Mouse (Mus musculus) embryonic facial prominence, embryonic 11.5 days (tissue): ENCODE data around the gene Babam2. TPM values are rescaled to one million over a fixed set of nuclear protein-coding genes. Genes with fewer than 3 reads are reported as not detected.

Source experiments
- ATAC-seq: fragments of 200-750 bp; cut with Nextera tagmentation; replicated peaks from 2 replicates; pipeline ENCODE4 v1.8.0; 2017; ENCODE audit warnings: low read depth; ENCODE audit not compliant: insufficient number of reproducible peaks, low FRiP score, low TSS enrichment
- DNase-seq: peaks from one replicate; pipeline ENCODE4 v3.0.0-alpha.2; 2015; ENCODE audit warnings: low spot score
- H3K27ac ChIP-seq: fragments of 300-500 bp; sonication (generic); replicated peaks from 2 replicates; pipeline ENCODE4 v1.5.1; 2014; ENCODE audit warnings: mild to moderate bottlenecking, low read depth, low read length, control low read depth
- H3K27me3 ChIP-seq: fragments of 300-500 bp; sonication (generic); 2 replicates; pipeline ENCODE4 v1.6.1; 2014; ENCODE audit warnings: mild to moderate bottlenecking, low read length, moderate library complexity, mixed read lengths; ENCODE audit not compliant: control insufficient read depth, insufficient read depth
- H3K36me3 ChIP-seq: fragments of 300-500 bp; sonication (generic); replicated peaks from 2 replicates; pipeline ENCODE4 v1.6.1; 2014; ENCODE audit warnings: low read depth, mild to moderate bottlenecking, low read length, moderate library complexity, mixed read lengths; ENCODE audit not compliant: control insufficient read depth, insufficient read depth
- H3K4me1 ChIP-seq: fragments of 300-500 bp; sonication (generic); 2 replicates; pipeline ENCODE4 v1.6.1; 2014; ENCODE audit warnings: low read length, mixed read lengths; ENCODE audit not compliant: control insufficient read depth, insufficient read depth
- H3K4me2 ChIP-seq: fragments of 300-500 bp; sonication (generic); 2 replicates; pipeline ENCODE4 v1.6.1; 2014; ENCODE audit warnings: low read depth, mild to moderate bottlenecking, control low read depth, low read length, moderate library complexity
- H3K4me3 ChIP-seq: fragments of 300-500 bp; sonication (generic); 2 replicates; pipeline ENCODE4 v1.5.1; 2014; ENCODE audit warnings: low read depth, low read length, control low read depth
- H3K9ac ChIP-seq: fragments of 300-500 bp; sonication (generic); replicated peaks from 2 replicates; pipeline ENCODE4 v1.6.1; 2014; ENCODE audit warnings: mild to moderate bottlenecking, control low read depth, low read length
- H3K9me3 ChIP-seq: fragments of 300-500 bp; sonication (generic); replicated peaks from 2 replicates; pipeline ENCODE4 v1.6.1; 2016; ENCODE audit warnings: mild to moderate bottlenecking, low read length, inconsistent platforms, mixed read lengths; ENCODE audit not compliant: control insufficient read depth
- WGBS: fragments of 180-500 bp; shearing (Covaris S2); extraction: QIAGEN DNeasy Blood & Tissue Kit; methylation state at CpG from one replicate; pipeline ENCODE4 v1.1.7; 2014; 5-methylcytosine and 5-hydroxymethylcytosine counted together
- polyA plus RNA-seq: library from polyadenylated mRNA; unstranded; fragments of >200 nt; fragmentation: Nextera tagmentation; extraction: Ambion mirVana; gene quantifications from 2 replicates; pipeline ENCODE4 v1.2.1, GENCODE M21; 2014

Gene Babam2
- polyA plus RNA-seq, 1 experiment from 2014 or later: 38.8 TPM

DNA sequence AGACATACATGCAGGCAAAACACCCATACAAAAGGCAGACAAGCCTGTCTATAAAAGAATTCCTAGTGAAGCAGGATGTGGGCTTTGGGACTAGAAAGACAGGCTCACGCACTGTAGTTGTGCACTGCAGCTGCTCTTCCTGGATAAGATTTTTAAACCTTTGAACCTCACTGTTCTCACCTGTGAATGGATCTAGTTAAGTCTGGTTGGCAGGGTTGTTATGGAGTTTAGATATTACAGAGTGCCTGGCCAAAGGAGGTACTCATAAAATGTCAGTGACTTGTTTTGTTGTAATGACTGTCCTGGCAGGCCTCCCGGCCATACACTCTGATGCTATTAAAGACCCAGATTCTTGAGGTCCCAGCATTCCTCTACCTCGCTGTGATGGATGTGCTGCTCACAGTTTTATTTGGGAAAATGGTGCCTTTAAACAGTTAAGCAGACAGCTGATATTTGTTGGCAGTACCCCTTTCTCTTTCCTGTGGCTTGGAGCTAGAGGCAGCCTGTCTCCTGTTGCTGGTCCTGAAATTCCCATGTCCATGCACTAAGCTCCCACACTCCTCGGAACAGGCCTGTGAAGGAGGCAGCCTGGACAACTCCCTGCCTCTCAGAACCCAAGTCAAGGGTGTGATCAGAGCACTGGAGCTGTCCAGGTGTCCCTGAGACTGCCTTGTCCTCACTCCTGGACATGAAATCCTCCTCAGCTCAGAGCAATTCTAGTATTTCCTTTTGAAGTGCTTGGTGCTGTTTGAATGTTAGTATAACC is 299.9 kb downstream of the Babam2 start:
- Histone ChIP-seq H3K4me3 (no peak overlapping the region), H3K36me3 (no peaks in the 10 kb centered on the region), H3K4me1 (no peaks in the 10 kb centered on the region), H3K27ac (no peak overlapping the region), H3K9me3 (no peaks in the 10 kb centered on the region), H3K9ac (no peak overlapping the region), H3K27me3 (no peaks in the 10 kb centered on the region), H3K4me2 (no peak overlapping the region)
- 81% methylated on average over 4 of the region's 4 CpGs for WGBS
- no peak for DNase-seq
- ATAC-seq: no peak

GRCm38 (mm10) chr5:31998806-31999205 is 301.3 kb downstream of the Babam2 start:
- H3K4me3 ChIP-seq: no peak overlapping the region
- no peak for ATAC-seq
- DNase-seq: no peak
- H3K36me3 ChIP-seq: no peaks in the 10 kb centered on the region
- no peak overlapping the region for H3K4me2 ChIP-seq
- H3K9ac ChIP-seq: no peak overlapping the region
- WGBS: 75% methylated on average over 2 of the region's 2 CpGs
- no peaks in the 10 kb centered on the region for H3K27me3 ChIP-seq
- H3K27ac ChIP-seq: no peak overlapping the region
- no peaks in the 10 kb centered on the region for H3K9me3 ChIP-seq
- H3K4me1 ChIP-seq: no peaks in the 10 kb centered on the region

DNA sequence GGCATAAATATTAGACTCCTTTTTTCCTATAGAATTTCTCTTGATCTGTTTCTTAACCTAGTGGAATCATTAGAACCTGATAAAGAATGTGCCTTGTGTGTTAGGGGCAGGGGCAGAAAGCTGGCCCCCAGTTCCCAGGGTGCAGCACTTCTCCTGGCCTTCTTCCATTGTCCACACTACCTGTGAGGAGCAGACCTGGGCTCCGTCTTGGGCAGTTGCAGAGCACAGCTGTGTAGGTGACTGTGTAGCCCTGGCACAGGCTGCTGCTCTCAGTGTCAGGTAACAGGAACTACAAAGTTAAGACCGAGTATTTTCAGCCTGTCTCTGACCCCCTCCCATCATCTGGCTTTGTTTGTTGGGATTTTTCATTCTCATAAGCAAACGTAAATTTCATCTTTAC is 302.6 kb downstream of the Babam2 start:
- no peaks in the 10 kb centered on the region for H3K36me3 ChIP-seq
- 56% methylated on average over 3 of the region's 3 CpGs for WGBS
- no peaks in the 10 kb centered on the region for H3K27me3 ChIP-seq
- no peak overlapping the region for H3K4me3 ChIP-seq
- ATAC-seq (no peak), DNase-seq (no peak)
- no peaks in the 10 kb centered on the region for H3K4me1 ChIP-seq
- no peak overlapping the region for H3K9ac ChIP-seq
- no peak overlapping the region for H3K4me2 ChIP-seq
- no peaks in the 10 kb centered on the region for H3K9me3 ChIP-seq
- no peak overlapping the region for H3K27ac ChIP-seq

DNA sequence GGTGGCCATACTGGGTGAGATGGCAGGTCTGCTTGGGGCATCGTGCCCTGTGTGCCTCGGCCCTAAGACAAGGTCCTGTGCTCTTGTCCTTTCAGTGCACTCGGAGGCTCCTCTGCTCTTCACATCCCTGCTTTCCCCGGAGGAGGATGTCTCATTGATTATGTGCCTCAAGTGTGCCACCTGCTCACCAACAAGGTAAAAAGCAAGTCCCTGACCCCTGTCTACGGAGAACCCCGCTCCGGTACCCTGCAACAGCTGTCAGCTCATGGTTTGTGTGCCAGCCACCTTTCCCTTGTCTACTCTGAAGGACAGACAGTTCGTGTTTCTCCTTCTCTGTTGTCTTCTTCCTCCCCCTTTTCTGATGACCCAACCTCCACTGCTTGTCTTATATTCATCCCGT is 303.8 kb downstream of the Babam2 start:
- no peak for ATAC-seq
- 87% methylated on average over 9 of the region's 9 CpGs for WGBS
- Histone ChIP-seq H3K27ac (no peak overlapping the region), H3K4me2 (no peak overlapping the region), H3K4me3 (no peak overlapping the region), H3K27me3 (no peaks in the 10 kb centered on the region), H3K36me3 (no peaks in the 10 kb centered on the region), H3K9ac (no peak overlapping the region), H3K9me3 (no peaks in the 10 kb centered on the region), H3K4me1 (no peaks in the 10 kb centered on the region)
- DNase-seq: no peak

DNA sequence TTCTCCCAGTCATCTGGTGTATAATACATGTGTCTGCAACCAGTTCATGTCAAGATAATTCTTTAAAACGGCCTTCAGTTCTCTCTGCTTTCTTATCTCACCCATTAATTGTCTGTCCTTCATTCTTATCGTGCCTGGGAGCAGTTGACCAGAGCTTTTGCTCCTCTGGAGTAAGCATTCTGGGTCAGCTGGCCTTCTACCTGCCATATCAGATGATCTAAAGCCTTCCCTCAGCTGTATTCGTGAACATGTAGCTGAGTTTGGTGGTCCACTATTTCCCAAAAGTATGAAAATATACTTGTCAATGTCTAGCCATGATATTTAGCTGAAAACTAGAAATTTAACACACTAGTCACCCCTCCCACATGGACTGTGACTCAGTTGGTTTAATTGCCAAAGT is 304.3 kb downstream of the Babam2 start:
- H3K27ac ChIP-seq: no peak overlapping the region
- no peaks in the 10 kb centered on the region for H3K9me3 ChIP-seq
- no peaks in the 10 kb centered on the region for H3K27me3 ChIP-seq
- H3K36me3 ChIP-seq: no peaks in the 10 kb centered on the region
- no peak for ATAC-seq
- 67% methylated on average over 3 of the region's 3 CpGs for WGBS
- no peak overlapping the region for H3K4me3 ChIP-seq
- no peak overlapping the region for H3K9ac ChIP-seq
- H3K4me2 ChIP-seq: no peak overlapping the region
- H3K4me1 ChIP-seq: no peaks in the 10 kb centered on the region
- no peak for DNase-seq

GRCm38 (mm10) chr5:32008401-32008800 is 310.9 kb downstream of the Babam2 start:
- no peaks in the 10 kb centered on the region for H3K36me3 ChIP-seq
- 81% methylated on average over 3 of the region's 3 CpGs for WGBS
- no peak overlapping the region for H3K4me2 ChIP-seq
- H3K27ac ChIP-seq: no peak overlapping the region
- H3K27me3 ChIP-seq: no peaks in the 10 kb centered on the region
- no peaks in the 10 kb centered on the region for H3K4me1 ChIP-seq
- no peak for ATAC-seq
- H3K4me3 ChIP-seq: no peak overlapping the region
- no peaks in the 10 kb centered on the region for H3K9me3 ChIP-seq
- DNase-seq: no peak
- no peak overlapping the region for H3K9ac ChIP-seq

DNA sequence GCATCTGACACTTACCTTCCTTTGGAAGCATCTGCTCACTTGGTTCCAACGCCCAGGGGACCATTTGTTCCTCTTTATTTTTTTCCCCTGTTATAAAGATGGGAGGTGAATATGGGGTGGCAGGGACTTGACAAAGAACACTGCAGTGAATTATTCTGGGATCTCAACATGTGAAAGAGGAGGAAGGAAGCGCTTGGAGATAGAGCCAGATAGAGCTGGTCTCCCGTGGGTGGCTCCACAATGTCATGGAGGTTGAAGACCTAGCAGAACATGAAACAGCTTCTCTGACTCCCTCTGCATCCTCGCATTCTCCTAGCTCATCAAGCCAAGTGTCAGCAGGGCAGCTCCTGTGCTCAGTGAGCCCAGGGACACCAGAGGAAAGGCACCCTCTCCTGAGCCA is 312.6 kb downstream of the Babam2 start:
- 92% methylated on average over 4 of the region's 4 CpGs for WGBS
- H3K4me2 ChIP-seq: no peak overlapping the region
- H3K4me3 ChIP-seq: no peak overlapping the region
- ATAC-seq: no peak
- no peak overlapping the region for H3K27ac ChIP-seq
- DNase-seq: no peak
- no peaks in the 10 kb centered on the region for H3K9me3 ChIP-seq
- H3K27me3 ChIP-seq: no peaks in the 10 kb centered on the region
- no peak overlapping the region for H3K9ac ChIP-seq
- no peaks in the 10 kb centered on the region for H3K36me3 ChIP-seq
- no peaks in the 10 kb centered on the region for H3K4me1 ChIP-seq

DNA sequence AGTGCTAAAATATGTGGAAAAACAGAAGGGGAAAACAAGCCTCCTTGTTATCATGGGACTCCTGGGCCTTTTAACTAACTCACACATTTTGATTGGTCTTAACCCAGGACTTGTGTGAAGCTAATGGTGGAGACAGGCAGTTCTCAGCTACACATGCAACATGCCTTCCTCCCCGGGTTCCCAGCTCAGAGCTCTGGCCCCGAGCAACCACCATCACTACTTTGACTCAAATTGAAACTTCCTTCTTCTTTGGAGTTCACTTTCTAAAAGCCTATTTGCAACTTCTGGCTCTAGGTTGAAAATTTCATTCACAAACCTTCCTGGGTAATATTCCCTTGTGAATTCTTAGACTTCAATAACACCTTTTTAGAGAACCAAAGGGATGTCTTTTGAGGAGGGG is 315.6 kb downstream of the Babam2 start:
- ATAC-seq (no peak), DNase-seq (no peak)
- H3K4me1 ChIP-seq: no peaks in the 10 kb centered on the region
- no peak overlapping the region for H3K9ac ChIP-seq
- no peaks in the 10 kb centered on the region for H3K36me3 ChIP-seq
- no peaks in the 10 kb centered on the region for H3K27me3 ChIP-seq
- WGBS: 88% methylated on average over 2 of the region's 2 CpGs
- no peak overlapping the region for H3K4me2 ChIP-seq
- no peaks in the 10 kb centered on the region for H3K9me3 ChIP-seq
- H3K4me3 ChIP-seq: no peak overlapping the region
- no peak overlapping the region for H3K27ac ChIP-seq
